Mouse (Mus musculus): ENCODE results near the gene Fpgs. TPM values are rescaled to one million over a fixed set of nuclear protein-coding genes. Genes with fewer than 3 reads are reported as not detected.

Gene Fpgs
- total RNA-seq, 2 experiments from 2014 or later, result 20.7 to 34.0 TPM

GRCm38 (mm10) chr2:32642813-32643212 lies 61.1 kb downstream of the Fpgs start:
- no peak for ATAC-seq (replicated peaks; ENCODE audit: poor library complexity, severe bottlenecking)

GRCm38 (mm10) chr2:32641810-32642209 lies 62.1 kb downstream of the Fpgs start:
- ATAC-seq (replicated peaks; ENCODE audit: poor library complexity, severe bottlenecking), result no peak

GRCm38 (mm10) chr2:32640550-32641051 lies 63.3 kb downstream of the Fpgs start:
- no peak for ATAC-seq (replicated peaks; ENCODE audit: poor library complexity, severe bottlenecking)

- ATAC-seq (replicated peaks; ENCODE audit: poor library complexity, severe bottlenecking), result no peak
These were observed 64.3 kb downstream of the Fpgs start for GRCm38 (mm10) chr2:32639632-32640031.

- ATAC-seq (replicated peaks; ENCODE audit: poor library complexity, severe bottlenecking), result peak; percentile 92
These were observed 66.1 kb downstream of the Fpgs start for GRCm38 (mm10) chr2:32637778-32638281.

GRCm38 (mm10) chr2:32636617-32637016 lies 67.3 kb downstream of the Fpgs start:
- no peak for ATAC-seq (replicated peaks; ENCODE audit: poor library complexity, severe bottlenecking)

- no peak for ATAC-seq (replicated peaks; ENCODE audit: poor library complexity, severe bottlenecking)
These were observed 69.5 kb downstream of the Fpgs start for GRCm38 (mm10) chr2:32634277-32635105.

- ATAC-seq (replicated peaks; ENCODE audit: poor library complexity, severe bottlenecking), result no peak
These were observed 70.3 kb downstream of the Fpgs start for GRCm38 (mm10) chr2:32633660-32634059.

Other genes with a start within 250 kb of the Fpgs start
- gene Fam102a, start 168.8 kb downstream of the Fpgs start, total RNA-seq (2014; fragmentation: Nextera tagmentation), result 2.4 and 3.8 TPM in 2 replicates
- 1.3 and 1.5 TPM in 2 replicates for gene Fam102a, start 168.8 kb downstream of the Fpgs start, total RNA-seq (2017)
- gene Dpm2, start 133.3 kb downstream of the Fpgs start, total RNA-seq (2014; fragmentation: Nextera tagmentation), result 93.4 and 126 TPM in 2 replicates
- 32.8 and 33.4 TPM in 2 replicates for gene Dpm2, start 133.3 kb downstream of the Fpgs start, total RNA-seq (2017)
- 1.8 TPM in 1 of 2 replicates, not detected in the other for gene Pip5kl1, start 129.3 kb downstream of the Fpgs start, total RNA-seq (2014; fragmentation: Nextera tagmentation)
- gene Pip5kl1, start 129.3 kb downstream of the Fpgs start, total RNA-seq (2017), result not detected in 2 replicates
- gene 9430097D07Rik, start 128.5 kb downstream of the Fpgs start, total RNA-seq (2014; fragmentation: Nextera tagmentation), result not detected in 2 replicates
- gene 9430097D07Rik, start 128.5 kb downstream of the Fpgs start, total RNA-seq (2017), result not detected in 2 replicates
- 37.5 and 51.7 TPM in 2 replicates for gene St6galnac4, start 117.0 kb downstream of the Fpgs start, total RNA-seq (2014; fragmentation: Nextera tagmentation)
- gene St6galnac4, start 117.0 kb downstream of the Fpgs start, total RNA-seq (2017), result 26.0 and 31.9 TPM in 2 replicates
- gene St6galnac6, start 104.4 kb downstream of the Fpgs start, total RNA-seq (2014; fragmentation: Nextera tagmentation), result 16.2 and 19.0 TPM in 2 replicates
- 11.3 and 14.2 TPM in 2 replicates for gene St6galnac6, start 104.4 kb downstream of the Fpgs start, total RNA-seq (2017)
- 3.4 TPM in 1 of 2 replicates, not detected in the other for gene Ak1, start 82.4 kb downstream of the Fpgs start, total RNA-seq (2014; fragmentation: Nextera tagmentation)
- gene Ak1, start 82.4 kb downstream of the Fpgs start, total RNA-seq (2017), result 0.78 and 3.3 TPM in 2 replicates
- 11.0 and 28.9 TPM in 2 replicates for gene Eng, start 57.5 kb downstream of the Fpgs start, total RNA-seq (2014; fragmentation: Nextera tagmentation)
- 4.0 and 6.0 TPM in 2 replicates for gene Eng, start 57.5 kb downstream of the Fpgs start, total RNA-seq (2017)
- gene Cdk9, start 8.9 kb upstream of the Fpgs start, total RNA-seq (2014; fragmentation: Nextera tagmentation), result 89.5 and 102 TPM in 2 replicates
- 44.8 and 54.3 TPM in 2 replicates for gene Cdk9, start 8.9 kb upstream of the Fpgs start, total RNA-seq (2017)
- gene Sh2d3c, start 16.9 kb upstream of the Fpgs start, total RNA-seq (2014; fragmentation: Nextera tagmentation), result 14.3 and 17.6 TPM in 2 replicates
- gene Sh2d3c, start 16.9 kb upstream of the Fpgs start, total RNA-seq (2017), result 11.2 and 12.7 TPM in 2 replicates
- gene 6330409D20Rik, start 36.9 kb upstream of the Fpgs start, total RNA-seq (2014; fragmentation: Nextera tagmentation), result not detected in 2 replicates
- not detected in 2 replicates for gene 6330409D20Rik, start 36.9 kb upstream of the Fpgs start, total RNA-seq (2017)
- gene Tor2a, start 53.1 kb upstream of the Fpgs start, total RNA-seq (2014; fragmentation: Nextera tagmentation), result 15.4 and 33.4 TPM in 2 replicates
- gene Tor2a, start 53.1 kb upstream of the Fpgs start, total RNA-seq (2017), result 19.0 and 28.7 TPM in 2 replicates
- 0.15 TPM in 1 of 2 replicates, not detected in the other for gene Ttc16, start 71.5 kb upstream of the Fpgs start, total RNA-seq (2014; fragmentation: Nextera tagmentation)
- gene Ttc16, start 71.5 kb upstream of the Fpgs start, total RNA-seq (2017), result 0.09 and 0.26 TPM in 2 replicates
- gene Ptrh1, start 71.6 kb upstream of the Fpgs start, total RNA-seq (2014; fragmentation: Nextera tagmentation), result 3.5 and 4.7 TPM in 2 replicates
- 2.9 and 3.0 TPM in 2 replicates for gene Ptrh1, start 71.6 kb upstream of the Fpgs start, total RNA-seq (2017)
- not detected in 2 replicates for gene Cfap157, start 80.3 kb upstream of the Fpgs start, total RNA-seq (2014; fragmentation: Nextera tagmentation)
- gene Cfap157, start 80.3 kb upstream of the Fpgs start, total RNA-seq (2017), result not detected in 2 replicates
- 3.5 and 6.3 TPM in 2 replicates for gene Stxbp1, start 143.1 kb upstream of the Fpgs start, total RNA-seq (2014; fragmentation: Nextera tagmentation)
- 1.3 and 1.6 TPM in 2 replicates for gene Stxbp1, start 143.1 kb upstream of the Fpgs start, total RNA-seq (2017)
- 7.9 and 20.5 TPM in 2 replicates for gene Fam129b, start 172.0 kb upstream of the Fpgs start, total RNA-seq (2014; fragmentation: Nextera tagmentation)
- 6.2 and 9.6 TPM in 2 replicates for gene Fam129b, start 172.0 kb upstream of the Fpgs start, total RNA-seq (2017)

All from granulocyte monocyte progenitor cell, adult 5-6 weeks (primary cell).